Mouse (Mus musculus) testis, adult 2 months (tissue): ENCODE data around the gene Mkrn1.

Experiments used
- CTCF ChIP-seq: fragments of 200-500 bp; IDR thresholded peaks from 2 replicates; pipeline ENCODE4 v1.5.1; 2012; ENCODE audit warnings: low read depth, mild to moderate bottlenecking, inconsistent platforms, low read length, moderate library complexity; ENCODE audit not compliant: control insufficient read depth, insufficient read depth, insufficient replicate concordance
- POLR2A ChIP-seq: fragments of 200-500 bp; IDR thresholded peaks from 2 replicates; pipeline ENCODE4 v1.6.1; 2012; ENCODE audit warnings: low read depth, mild to moderate bottlenecking, inconsistent platforms, low read length, moderate library complexity; ENCODE audit not compliant: control insufficient read depth

- no peak for TF ChIP-seq CTCF
- no peak for TF ChIP-seq POLR2A
These were observed 27.3 kb upstream of the Mkrn1 start for GRCm38 (mm10) chr6:39447429-39448185.
